Mouse (Mus musculus) CH12.LX (cell line): ENCODE data around the gene Eva1b. TPM values are rescaled to one million over a fixed set of nuclear protein-coding genes. Genes with fewer than 3 reads are reported as not detected.

Source experiments
- DNase-seq: peaks from one replicate; pipeline ENCODE4 v3.0.0-alpha.2; 2013; ENCODE audit errors: extremely low read depth
- H3K27ac ChIP-seq: 2 replicates; pipeline ENCODE4 v1.5.1; 2012; ENCODE audit warnings: low read depth, mild to moderate bottlenecking, control low read depth, moderate library complexity; ENCODE audit not compliant: insufficient read depth
- H3K27me3 ChIP-seq: replicated peaks from 2 replicates; pipeline ENCODE3; 2012; ENCODE audit warnings: inconsistent platforms
- H3K36me3 ChIP-seq, 2 experiments: replicated peaks in 1 of 2; 2 replicates each; pipeline versions ENCODE3 to v1.6.1; 2012; ENCODE audit warnings: inconsistent platforms in 1 of 2, low read length in 1 of 2, mild to moderate bottlenecking in 1 of 2, mixed read lengths in 1 of 2, moderate library complexity in 1 of 2; ENCODE audit not compliant: control insufficient read depth in 1 of 2, insufficient read depth in 1 of 2
- H3K4me1 ChIP-seq, 2 experiments: 2 replicates each; pipeline ENCODE4 v1.6.1; 2012; ENCODE audit warnings: inconsistent platforms in 1 of 2, moderate library complexity in 1 of 2; ENCODE audit not compliant: insufficient read depth in 2 of 2, control insufficient read depth in 1 of 2
- H3K4me2 ChIP-seq: 2 replicates; pipeline ENCODE4 v1.6.1; 2012; ENCODE audit warnings: low read depth, mild to moderate bottlenecking, control low read depth; ENCODE audit not compliant: poor library complexity, insufficient read depth, severe bottlenecking
- H3K4me3 ChIP-seq, 3 experiments: fragments of 150-350 bp in 1 of 3; sonication (generic) in 1 of 3; replicated peaks in 1 of 3; 2 replicates each; pipeline versions ENCODE3 to v1.5.1; 2011 to 2012; ENCODE audit warnings: low read depth in 2 of 3, low read length in 2 of 3, mild to moderate bottlenecking in 2 of 3, moderate library complexity in 2 of 3, control low read depth in 1 of 3, improper control_type of control experiment in 1 of 3, inconsistent platforms in 1 of 3, mixed read lengths in 1 of 3; ENCODE audit not compliant: poor library complexity in 1 of 3
- H3K79me2 ChIP-seq: replicated peaks from 2 replicates; pipeline ENCODE4 v1.6.1; 2012; ENCODE audit warnings: mild to moderate bottlenecking, moderate library complexity; ENCODE audit not compliant: control insufficient read depth, poor library complexity, insufficient read depth, severe bottlenecking; ENCODE audit errors: extremely low read depth
- H3K9ac ChIP-seq: 2 replicates; pipeline ENCODE4 v1.6.1; 2012; ENCODE audit warnings: low read depth, mild to moderate bottlenecking, control low read depth, moderate library complexity; ENCODE audit not compliant: insufficient read depth
- H3K9me3 ChIP-seq: replicated peaks from 2 replicates; pipeline ENCODE3; 2012; ENCODE audit warnings: low read length, inconsistent platforms, mixed read lengths
- CHD1 ChIP-seq: IDR thresholded peaks from 2 replicates; pipeline ENCODE4 v1.6.1; 2012; ENCODE audit warnings: low read depth, low read length, improper control_type of control experiment, inconsistent platforms
- CTCF ChIP-seq, 2 experiments: IDR thresholded peaks in 1 of 2; conservative IDR thresholded peaks in 1 of 2; 2 replicates each; pipeline ENCODE4 v1.5.1; 2011 to 2012; ENCODE audit warnings: low read depth in 2 of 2, low read length in 2 of 2, improper control_type of control experiment in 1 of 2, inconsistent platforms in 1 of 2, mild to moderate bottlenecking in 1 of 2, moderate library complexity in 1 of 2
- E2F4 ChIP-seq: IDR thresholded peaks from 2 replicates; pipeline ENCODE4 v1.6.1; 2011; ENCODE audit warnings: low read depth, low read length, improper control_type of control experiment; ENCODE audit not compliant: insufficient replicate concordance
- EP300 ChIP-seq: IDR thresholded peaks from 2 replicates; pipeline ENCODE4 v1.6.1; 2011; ENCODE audit warnings: low read length, improper control_type of control experiment
- HCFC1 ChIP-seq: IDR thresholded peaks from 2 replicates; pipeline ENCODE4 v1.6.1; 2012; ENCODE audit warnings: low read depth, mild to moderate bottlenecking, inconsistent platforms, low read length, improper control_type of control experiment
- IRF4 ChIP-seq: IDR thresholded peaks from 2 replicates; pipeline ENCODE4 v1.6.1; 2014; ENCODE audit warnings: low read depth, mild to moderate bottlenecking, inconsistent platforms, low read length, improper control_type of control experiment
- JUN ChIP-seq: IDR thresholded peaks from 2 replicates; pipeline ENCODE4 v1.6.1; 2011; ENCODE audit warnings: low read depth, mild to moderate bottlenecking, low read length, improper control_type of control experiment, moderate library complexity; ENCODE audit not compliant: insufficient read depth
- JUND ChIP-seq: conservative IDR thresholded peaks from 2 replicates; pipeline ENCODE4 v1.6.1; 2011; ENCODE audit warnings: low read depth, low read length, improper control_type of control experiment
- MAFK ChIP-seq: IDR thresholded peaks from 2 replicates; pipeline ENCODE4 v1.6.1; 2011; ENCODE audit warnings: low read length, improper control_type of control experiment; ENCODE audit not compliant: insufficient replicate concordance
- MXI1 ChIP-seq: IDR thresholded peaks from 2 replicates; pipeline ENCODE4 v1.6.1; 2011; ENCODE audit warnings: mild to moderate bottlenecking, low read depth, low read length, improper control_type of control experiment
- MYC ChIP-seq: IDR thresholded peaks from 2 replicates; pipeline ENCODE4 v1.6.1; 2011; ENCODE audit warnings: low read depth, mild to moderate bottlenecking, improper control_type of control experiment, low read length
- NELFE ChIP-seq: IDR thresholded peaks from 2 replicates; pipeline ENCODE4 v1.6.1; 2011; ENCODE audit warnings: low read depth, low read length, improper control_type of control experiment
- NRF1 ChIP-seq: IDR thresholded peaks from 2 replicates; pipeline ENCODE4 v1.6.1; 2014; ENCODE audit warnings: low read depth, mild to moderate bottlenecking, inconsistent platforms, low read length, improper control_type of control experiment, moderate library complexity
- POLR2A ChIP-seq: IDR thresholded peaks from 2 replicates; pipeline ENCODE4 v1.6.1; 2011; ENCODE audit warnings: low read depth, mild to moderate bottlenecking, improper control_type of control experiment, low read length
- POLR2AphosphoS2 ChIP-seq: IDR thresholded peaks from 2 replicates; pipeline ENCODE4 v1.6.1; 2011; ENCODE audit warnings: low read depth, low read length, improper control_type of control experiment
- RCOR1 ChIP-seq: conservative IDR thresholded peaks from 2 replicates; pipeline ENCODE4 v1.6.1; 2012; ENCODE audit warnings: low read depth, mild to moderate bottlenecking, inconsistent platforms, low read length, improper control_type of control experiment
- SIN3A ChIP-seq: IDR thresholded peaks from 2 replicates; pipeline ENCODE4 v1.6.1; 2012; ENCODE audit warnings: low read length, improper control_type of control experiment, inconsistent platforms
- SMC3 ChIP-seq: IDR thresholded peaks from 2 replicates; pipeline ENCODE4 v1.6.1; 2011; ENCODE audit warnings: low read depth, low read length, improper control_type of control experiment
- TCF12 ChIP-seq: IDR thresholded peaks from 2 replicates; pipeline ENCODE4 v1.6.1; 2014; ENCODE audit warnings: low read depth, mild to moderate bottlenecking, inconsistent platforms, low read length, improper control_type of control experiment
- UBTF ChIP-seq: IDR thresholded peaks from 2 replicates; pipeline ENCODE4 v1.6.1; 2012; ENCODE audit warnings: low read depth, mild to moderate bottlenecking, inconsistent platforms, low read length, improper control_type of control experiment, moderate library complexity
- ZMIZ1 ChIP-seq: IDR thresholded peaks from 2 replicates; pipeline ENCODE4 v1.6.1; 2012; ENCODE audit warnings: low read depth, mild to moderate bottlenecking, inconsistent platforms, low read length, improper control_type of control experiment
- ZNF384 ChIP-seq: IDR thresholded peaks from 2 replicates; pipeline ENCODE4 v1.6.1; 2012; ENCODE audit warnings: low read depth, low read length, improper control_type of control experiment, inconsistent platforms
- dilution Hi-C: fragments of 300-500 bp; cut with MboI; formaldehyde crosslinking; loops from 2 replicates; pipeline ENCODE4 v1.14.3; 2020; ENCODE audit warnings: low sequenced_read_pairs; ENCODE audit not compliant: extremely low pct_unique_long_range_greater_than_20kb, extremely low pct_ligation_motif_present
- in situ Hi-C: fragments of 300-500 bp; cut with MboI; formaldehyde crosslinking; loops from 3 replicates; pipeline ENCODE4 v1.14.3; 2019; ENCODE audit warnings: low sequenced_read_pairs, low pct_ligation_motif_present, low pct_unique_long_range_greater_than_20kb, mixed read lengths
- polyA plus RNA-seq: library from polyadenylated mRNA; unstranded; fragments of >175 nt; gene quantifications from 2 replicates; pipeline ENCODE4 v1.2.1, GENCODE M21; 2012; ENCODE audit warnings: low read depth; ENCODE audit not compliant: insufficient read length
- total RNA-seq, 2 experiments: library from RNA; depleted of rRNA; stranded (reverse); fragments of 300-350 nt in 1 of 2; fragments of >200 nt in 1 of 2; gene quantifications; 2 replicates each; pipeline ENCODE4 v1.2.3; 2012 to 2014

Eva1b gene
- total and polyA plus RNA-seq, 3 experiments = 0.97 to 4.3 (median 1.3) TPM

DNA sequence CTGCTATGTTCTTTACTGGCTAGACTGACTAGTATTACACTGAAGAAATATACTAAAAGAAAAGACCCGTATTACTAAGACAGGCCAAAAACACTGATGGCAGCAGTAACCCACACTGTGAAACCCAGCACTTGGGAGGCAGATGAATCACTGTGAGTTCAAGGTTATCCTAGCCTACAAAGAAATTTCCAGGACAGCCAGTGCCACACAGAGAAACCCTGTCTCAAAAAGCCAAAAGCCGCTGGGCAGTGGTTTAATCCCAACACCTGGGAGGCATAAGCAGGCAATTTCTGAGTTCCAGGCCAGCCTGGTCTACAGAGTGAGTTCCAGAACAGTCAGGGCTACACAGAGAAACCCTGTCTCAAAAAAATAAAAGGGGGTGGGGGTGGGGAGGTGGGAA is 43.1 kb downstream of the Eva1b start:
- peaks cover 0 to 23% of the 10 kb centered on the region in 2 experiments; a peak in 2 of 4 replicates for H3K4me1 ChIP-seq
- DNase-seq = no peak
- H3K4me2 ChIP-seq = no peak overlapping the region
- no peak for TF ChIP-seq TCF12
- no peak for TF ChIP-seq IRF4
- TF ChIP-seq RCOR1 = no peak
- no peak for TF ChIP-seq JUN
- no peak for TF ChIP-seq SMC3
- TF ChIP-seq SIN3A = no peak
- no peak for TF ChIP-seq UBTF
- TF ChIP-seq EP300 = no peak
- no peak for TF ChIP-seq ZMIZ1
- TF ChIP-seq ZNF384 = no peak
- no peak for TF ChIP-seq NELFE
- TF ChIP-seq E2F4 = no peak
- TF ChIP-seq MAFK = no peak
- no peak for TF ChIP-seq POLR2A
- no peak for TF ChIP-seq MXI1
- TF ChIP-seq HCFC1 = no peak
- no peak for TF ChIP-seq NRF1
- no peak for TF ChIP-seq POLR2AphosphoS2
- no peak for TF ChIP-seq JUND
- no peak for TF ChIP-seq CTCF (conservative IDR thresholded peaks at IDR 0.05 in 1 of 2, IDR thresholded peaks at IDR 0.05 in 1 of 2; ENCODE audit: low read depth in 2 of 2, low read length in 2 of 2)
- TF ChIP-seq, all 38 proteins: peak for 0
- Histone ChIP-seq H3K79me2 (peaks cover 95% of the 10 kb centered on the region), H3K27ac (no peak overlapping the region), H3K27me3 (no peaks in the 10 kb centered on the region), H3K4me3 (no peak overlapping the region), H3K9me3 (no peaks in the 10 kb centered on the region), H3K36me3 (peaks cover 43 to 88% of the 10 kb centered on the region in 2 experiments), H3K9ac (no peak overlapping the region)
- in situ Hi-C loops (no loop called here), dilution Hi-C loops (no loop called here)

DNA sequence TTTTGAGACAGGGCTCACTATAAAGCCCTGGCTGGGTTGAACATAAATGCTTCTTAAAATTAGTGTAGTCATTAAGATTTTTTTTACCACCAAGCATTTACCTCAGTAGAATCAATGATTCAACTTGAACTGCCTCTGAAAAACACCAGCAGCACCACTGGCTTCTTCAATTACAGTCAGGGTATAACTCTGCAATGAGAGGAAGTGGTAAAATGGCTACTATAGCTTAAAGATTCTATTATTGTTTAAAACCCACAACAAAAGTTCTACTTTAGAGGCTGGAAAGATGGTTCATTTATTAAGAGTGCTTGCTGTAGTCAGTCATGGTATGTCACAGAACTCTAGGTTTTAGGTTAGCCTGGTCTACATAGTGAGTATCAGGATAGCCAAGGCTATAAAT is 46.7 kb downstream of the Eva1b start:
- Histone ChIP-seq H3K27me3 (no peaks in the 10 kb centered on the region), H3K27ac (no peak overlapping the region), H3K79me2 (peaks cover 99% of the 10 kb centered on the region), H3K9me3 (no peaks in the 10 kb centered on the region), H3K4me3 (no peak overlapping the region), H3K36me3 (peaks cover 35 to 75% of the 10 kb centered on the region in 2 experiments), H3K9ac (no peak overlapping the region), H3K4me1 (peaks cover 0 to 38% of the 10 kb centered on the region in 2 experiments; a peak in 3 of 4 replicates), H3K4me2 (no peak overlapping the region)
- no peak for DNase-seq
- dilution Hi-C loops (no loop called here), in situ Hi-C loops (no loop called here)
- TF ChIP-seq CHD1 = no peak
- no peak for TF ChIP-seq UBTF
- TF ChIP-seq POLR2AphosphoS2 = no peak
- no peak for TF ChIP-seq RCOR1
- no peak for TF ChIP-seq SMC3
- no peak for TF ChIP-seq MYC
